Mouse (Mus musculus) liver, adult 2 months (tissue): Measurements from ENCODE around the gene Osbpl10.

Source experiments
- CTCF ChIP-seq: fragments of 200-500 bp; IDR thresholded peaks from 2 replicates; pipeline ENCODE4 v1.5.1; 2011; ENCODE audit warnings: low read depth, low read length, control low read depth
- POLR2A ChIP-seq: fragments of 200-500 bp; IDR thresholded peaks from 2 replicates; pipeline ENCODE4 v1.6.1; 2011; ENCODE audit warnings: low read length, control low read depth; ENCODE audit not compliant: insufficient read depth; ENCODE audit errors: extremely low read depth

GRCm38 (mm10) chr9:115039245-115039644 is 60.9 kb downstream of the Osbpl10 start:
- no peak for TF ChIP-seq CTCF
- no peak for TF ChIP-seq POLR2A
